Mouse (Mus musculus) adrenal gland, adult 2 months (tissue): ENCODE measurements around the gene Mdn1. TPM values are rescaled to one million over a fixed set of nuclear protein-coding genes. Genes with fewer than 3 reads are reported as not detected.
A peak's percentile ranks its signal among the peaks of the same experiment; 100 is the strongest.

Experiments used
- DNase-seq: peaks from one replicate; pipeline ENCODE4 v3.0.0; 2021
- polyA plus RNA-seq: library from polyadenylated mRNA; depleted of rRNA; stranded (reverse); fragments of >200 nt; gene quantifications from 2 replicates; pipeline ENCODE4 v1.2.3, GENCODE M21; 2012; rRNA removed
- total RNA-seq, 2 experiments: library from RNA; stranded (reverse); gene quantifications; 2 replicates each; pipeline ENCODE4 v1.2.3; 2021

Mdn1 gene
- total and polyA plus RNA-seq, 3 experiments = 2.5 to 24.6 (median 22.2) TPM

DNA sequence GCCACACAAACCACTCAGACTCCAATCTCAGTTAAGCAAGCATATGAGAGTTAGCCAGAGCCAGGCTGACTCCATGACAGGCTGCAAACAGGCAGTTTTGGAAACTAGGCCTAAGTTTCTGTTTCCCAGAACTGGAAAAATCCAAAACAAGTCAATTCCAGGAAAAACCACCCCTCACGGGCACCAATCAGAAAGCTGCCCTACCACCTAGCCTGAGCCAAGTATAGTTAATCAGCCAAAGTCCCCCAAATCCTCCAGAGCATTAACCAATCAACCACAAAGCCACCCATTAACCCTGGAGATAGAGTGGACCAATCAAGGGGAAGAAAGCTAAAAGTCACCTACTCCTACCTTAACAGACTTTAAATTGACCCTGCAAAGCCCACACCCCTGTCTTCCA lies 130.2 kb downstream of the Mdn1 start:
- DNase-seq = no peak

DNA sequence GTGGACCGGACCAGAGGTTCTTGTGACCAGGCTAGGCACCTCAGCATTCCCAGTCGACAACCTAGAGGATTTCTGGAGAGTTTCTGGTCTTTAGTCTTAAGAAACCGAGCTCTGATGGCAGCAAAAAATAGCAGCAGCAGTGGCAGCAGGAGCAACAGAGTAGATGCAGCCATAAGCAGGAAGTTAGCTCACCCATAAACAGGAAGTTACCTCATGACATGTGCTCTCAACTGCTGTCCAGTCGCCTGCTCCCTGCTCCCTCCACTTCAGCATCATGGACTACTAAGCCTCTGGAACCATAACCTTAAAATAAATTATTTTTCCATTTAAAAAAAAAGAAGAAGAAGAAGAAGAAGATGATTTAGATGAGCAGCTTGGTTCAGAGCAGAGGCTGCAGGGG lies 132.1 kb downstream of the Mdn1 start:
- no peak for DNase-seq

DNA sequence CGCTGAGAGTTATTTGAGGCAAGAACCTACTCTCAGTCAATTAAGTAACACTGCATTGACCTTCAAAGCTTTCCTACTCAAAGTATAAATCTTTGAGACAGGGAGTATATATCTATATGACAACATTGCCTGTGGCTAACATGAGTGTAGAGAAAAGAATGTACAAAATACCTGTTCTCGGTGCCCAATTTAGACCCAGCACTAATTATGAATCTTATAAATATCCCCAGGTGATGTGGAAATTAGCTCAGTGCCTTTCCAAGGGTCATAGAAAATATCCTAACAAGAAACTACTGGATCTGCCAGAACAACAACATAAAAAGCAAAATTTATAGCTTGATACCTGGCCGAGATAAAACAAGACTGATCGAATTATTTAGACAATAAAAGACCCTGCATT lies 142.1 kb downstream of the Mdn1 start:
- no peak for DNase-seq

DNA sequence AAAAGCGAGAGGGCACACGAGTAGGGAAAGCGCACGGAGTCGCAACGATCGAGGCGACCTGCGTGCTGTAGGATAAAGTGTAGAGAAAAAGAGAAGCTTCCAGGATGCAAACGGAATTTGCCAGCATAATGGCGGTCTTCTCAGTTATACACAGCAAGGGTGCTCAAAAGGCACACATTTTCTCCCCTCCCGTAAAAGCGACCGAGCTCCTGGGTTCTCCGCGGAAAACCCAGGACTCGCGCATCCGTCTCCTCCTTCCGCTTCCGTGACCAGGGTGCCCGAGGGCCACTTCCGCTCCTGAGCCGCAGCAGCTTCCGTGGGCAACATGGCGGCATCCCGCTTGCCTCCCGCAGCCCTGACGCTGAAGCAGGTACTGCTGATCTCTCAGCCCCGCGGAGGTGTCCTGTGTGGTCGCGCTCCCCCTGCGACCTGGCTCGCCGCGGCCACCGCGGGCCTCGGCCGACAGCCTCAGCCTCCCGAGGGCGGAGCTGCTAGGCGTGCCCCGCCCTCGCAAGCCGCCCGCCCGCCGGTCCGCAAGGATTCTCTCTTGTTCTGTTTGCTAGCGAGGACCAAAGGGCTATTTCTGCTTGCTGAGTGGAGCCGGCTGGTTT lies 143.2 kb downstream of the Mdn1 start, which contains the start of gene Lyrm2:
Gene Lyrm2, plus strand, starts transcription at position 288 of the 611 bp plus-strand sequence.
- peak; percentile 90 for DNase-seq

GRCm38 (mm10) chr4:32800577-32801170 lies 143.8 kb downstream of the Mdn1 start:
- DNase-seq = no peak

GRCm38 (mm10) chr4:32817478-32817877 lies 160.6 kb downstream of the Mdn1 start:
- no peak for DNase-seq

DNA sequence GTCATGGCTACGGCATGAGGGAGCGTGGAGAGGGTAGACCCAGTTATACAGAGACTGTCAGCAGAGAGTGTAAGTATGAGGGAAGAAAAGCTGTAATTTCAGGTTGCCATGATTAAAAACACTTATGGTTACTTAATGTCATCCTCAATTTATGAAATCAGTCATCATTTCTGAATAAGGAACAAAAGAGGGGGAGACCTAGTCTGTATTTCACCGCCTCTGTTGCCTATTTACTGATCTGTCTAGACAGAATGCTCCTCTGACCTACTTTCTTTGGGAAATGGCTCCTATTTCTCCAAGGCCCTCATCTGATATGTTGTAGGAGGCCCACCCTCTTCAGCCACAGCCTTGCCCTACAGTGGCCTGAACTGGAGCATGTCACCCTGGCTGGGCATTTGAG lies 163.8 kb downstream of the Mdn1 start:
- no peak for DNase-seq

GRCm38 (mm10) chr4:32824254-32824653 lies 167.3 kb downstream of the Mdn1 start:
- no peak for DNase-seq

Other genes with a start within 250 kb of the Mdn1 start
- gene Gja10, start 54.4 kb upstream of the Mdn1 start, total RNA-seq = not detected
- gene Gja10, start 54.4 kb upstream of the Mdn1 start, polyA plus RNA-seq = not detected in 2 replicates
- gene Casp8ap2, start 41.7 kb upstream of the Mdn1 start, total RNA-seq = 1 to 10 TPM; 7.9 to 8.9 TPM
- gene Casp8ap2, start 41.7 kb upstream of the Mdn1 start, polyA plus RNA-seq = 0.10 and 0.31 TPM in 2 replicates
- gene Lyrm2, start 143.1 kb downstream of the Mdn1 start, total RNA-seq = 10 to 100 TPM; 48.4 to 54.0 TPM
- 9.7 and 11.3 TPM in 2 replicates for gene Lyrm2, start 143.1 kb downstream of the Mdn1 start, polyA plus RNA-seq